Mouse (Mus musculus) liver, embryonic 11.5 days (tissue): ENCODE results near the gene Lin9. TPM values are rescaled to one million over a fixed set of nuclear protein-coding genes. Genes with fewer than 3 reads are reported as not detected.

ENCODE experiments used
- polyA plus RNA-seq: library from polyadenylated mRNA; unstranded; fragments of >200 nt; fragmentation: Nextera tagmentation; extraction: Ambion mirVana; gene quantifications from 2 replicates; pipeline ENCODE4 v1.2.1, GENCODE M21; 2014

Gene Lin9
- polyA plus RNA-seq, 1 experiment from 2014 or later, result 21.3 TPM

Other genes starting within 250 kb of the Lin9 start
- gene Stum, start 157.6 kb upstream of the Lin9 start, polyA plus RNA-seq, result 0.14 and 0.21 TPM in 2 replicates
- 177 and 197 TPM in 2 replicates for gene Parp1, start 72.2 kb upstream of the Lin9 start, polyA plus RNA-seq
- gene Mixl1, start 55.9 kb downstream of the Lin9 start, polyA plus RNA-seq, result 1.8 and 2.0 TPM in 2 replicates
- 17.5 and 18.4 TPM in 2 replicates for gene Acbd3, start 84.9 kb downstream of the Lin9 start, polyA plus RNA-seq
- 1,897 and 1,996 TPM in 2 replicates for gene H3f3a, start 172.8 kb downstream of the Lin9 start, polyA plus RNA-seq
- 49.0 and 49.2 TPM in 2 replicates for gene Sde2, start 210.0 kb downstream of the Lin9 start, polyA plus RNA-seq